ENCODE assay signal across 25 mouse cellular contexts in genomic region chr5:138260834-138261233, GRCm38 (mm10). TPM values are rescaled to one million over a fixed set of nuclear protein-coding genes. Genes with fewer than 3 reads are reported as not detected.
DNase-seq lines count a peak whose midpoint lies in the region; ATAC-seq and TF ChIP-seq lines count a peak whose summit lies in the region.
"Had no signal": no experiment of that assay in that cellular context is flagged by ENCODE, and none has a peak within 500 bp of the region (broad histone marks: within the 10 kb centered on the region; RNA-seq: fewer than 3 reads in every experiment).

No protein-coding gene starts in this region.

- ATAC-seq in erythroblast, adult 5-6 weeks (replicated peaks; ENCODE audit: low FRiP score, poor library complexity, severe bottlenecking) = no peak
- ATAC-seq in heart, embryonic 13.5 days (ENCODE audit: extremely low read depth, insufficient number of reproducible peaks, low FRiP score, low TSS enrichment) = no peak
- no peak for ATAC-seq in liver, postnatal 0 days
- ATAC-seq in lung, postnatal 0 days = no peak
- ATAC-seq: CD4-positive, CD25-positive, alpha-beta regulatory T cell, adult 4 months; forebrain, postnatal 0 days; inflammation-experienced regulatory T-cells, adult 6 months had no signal

- no peaks in the 10 kb centered on the region for H3K9me3 ChIP-seq in erythroblast, embryonic 14.5 days (ENCODE audit: control insufficient read depth, low read length)
- no peaks in the 10 kb centered on the region for H3K9me3 ChIP-seq in heart, embryonic 13.5 days
- no peaks in the 10 kb centered on the region for H3K9me3 ChIP-seq in liver, postnatal 0 days (ENCODE audit: low read length)
- no peaks in the 10 kb centered on the region for H3K9me3 ChIP-seq in lung, postnatal 0 days (ENCODE audit: low read length)
- H3K9me3 ChIP-seq: embryonic facial prominence, embryonic 10.5 days; heart, embryonic 15.5 days; hindbrain, embryonic 12.5 days; kidney, embryonic 15.5 days; limb, embryonic 13.5 days had no signal

- peaks cover 89% of the 10 kb centered on the region for H3K4me1 ChIP-seq in erythroblast, embryonic 14.5 days (ENCODE audit: control insufficient read depth)
- H3K4me1 ChIP-seq in heart, embryonic 13.5 days = peaks cover 71% of the 10 kb centered on the region
- H3K4me1 ChIP-seq in heart, adult 2 months (ENCODE audit: control insufficient read depth, insufficient read depth, low read length) = peaks cover 8% of the 10 kb centered on the region; the same call in 1 of the 2 replicates
- peaks cover 11% of the 10 kb centered on the region for H3K4me1 ChIP-seq in bone marrow, adult 2 months (ENCODE audit: control insufficient read depth, insufficient read depth, low read length)
- H3K4me1 ChIP-seq in liver, postnatal 0 days (ENCODE audit: insufficient read depth) = peaks cover 53% of the 10 kb centered on the region
- peaks cover 18% of the 10 kb centered on the region for H3K4me1 ChIP-seq in lung, postnatal 0 days (ENCODE audit: insufficient read depth, low read depth, low read length)

- DNase-seq in heart, adult 2 months = no peak
- no peak for DNase-seq in liver, postnatal 0 days
- DNase-seq in layer of hippocampus, adult 8-10 months (ENCODE audit: low spot score in 2 of 2) = no peak
- DNase-seq in lung, postnatal 0 days (ENCODE audit: low spot score) = no peak
- DNase-seq: adrenal gland, postnatal 36 days; cerebellum, adult 8-10 months; forebrain, postnatal 0 days; gastrocnemius, postnatal 36 days; midbrain, embryonic 14.5 days; thymus, postnatal 4 days had no signal

- TF ChIP-seq EP300 in heart, adult 2 months (IDR thresholded peaks at IDR 0.05; ENCODE audit: insufficient read depth, low read depth, low read length) = no peak
- TF ChIP-seq EP300 in liver, postnatal 0 days (IDR thresholded peaks at IDR 0.05; ENCODE audit: low read depth) = peak; percentile 81
- no peak for TF ChIP-seq EP300 in lung, postnatal 0 days (IDR thresholded peaks at IDR 0.05)

- intact Hi-C loops in heart, adult 2 months (cut with DNase I) = no loop called here

- H3K4me2 ChIP-seq in heart, embryonic 13.5 days = peak overlapping the region; percentile 12; the same call in 1 of the 2 replicates
- peak overlapping the region; percentile 94 for H3K4me2 ChIP-seq in liver, postnatal 0 days (ENCODE audit: low read depth, low read length)
- no peak overlapping the region for H3K4me2 ChIP-seq in lung, postnatal 0 days (replicated peaks; ENCODE audit: low read depth, low read length)
- H3K4me2 ChIP-seq: heart, embryonic 15.5 days; hindbrain, embryonic 12.5 days; kidney, embryonic 15.5 days; limb, embryonic 13.5 days had no signal

- H3K27ac ChIP-seq in heart, embryonic 13.5 days (replicated peaks) = peak overlapping the region; percentile 45; the same call in 1 of the 2 replicates
- H3K27ac ChIP-seq in heart, adult 2 months = no peak overlapping the region
- H3K27ac ChIP-seq in bone marrow, adult 2 months (ENCODE audit: control insufficient read depth, insufficient read depth, low read depth, low read length, poor library complexity) = peak overlapping the region; percentile 31; the same call in 1 of the 2 replicates
- H3K27ac ChIP-seq in liver, postnatal 0 days (ENCODE audit: low read depth) = peak overlapping the region; percentile 87; the same call in 1 of the 2 replicates
- no peak overlapping the region for H3K27ac ChIP-seq in lung, postnatal 0 days (ENCODE audit: low read length)
- H3K27ac ChIP-seq: embryonic facial prominence, embryonic 10.5 days; heart, embryonic 15.5 days; hindbrain, embryonic 12.5 days; kidney, embryonic 15.5 days; limb, embryonic 13.5 days had no signal

- TF ChIP-seq CTCF in heart, adult 2 months (IDR thresholded peaks at IDR 0.05) = no peak
- no peak for TF ChIP-seq CTCF in bone marrow, adult 2 months (IDR thresholded peaks at IDR 0.05; ENCODE audit: control insufficient read depth, insufficient read depth, low read length)
- TF ChIP-seq CTCF in liver, postnatal 0 days (IDR thresholded peaks at IDR 0.05; ENCODE audit: low read depth) = no peak
- no peak for TF ChIP-seq CTCF in lung, postnatal 0 days (IDR thresholded peaks at IDR 0.05)

- H3K27me3 ChIP-seq in erythroblast, embryonic 14.5 days (ENCODE audit: control insufficient read depth) = no peaks in the 10 kb centered on the region
- no peaks in the 10 kb centered on the region for H3K27me3 ChIP-seq in heart, embryonic 13.5 days (replicated peaks)
- no peaks in the 10 kb centered on the region for H3K27me3 ChIP-seq in heart, adult 2 months (ENCODE audit: control insufficient read depth, insufficient read depth, low read length)
- H3K27me3 ChIP-seq in liver, postnatal 0 days (ENCODE audit: insufficient read depth, low read length) = no peaks in the 10 kb centered on the region
- no peaks in the 10 kb centered on the region for H3K27me3 ChIP-seq in lung, postnatal 0 days (replicated peaks; ENCODE audit: insufficient read depth, low read length)
- H3K27me3 ChIP-seq: heart, embryonic 15.5 days; hindbrain, embryonic 12.5 days; kidney, embryonic 15.5 days; limb, embryonic 13.5 days had no signal

- H3K36me3 ChIP-seq in erythroblast, embryonic 14.5 days (ENCODE audit: control insufficient read depth) = peaks cover 54% of the 10 kb centered on the region
- peaks cover 48% of the 10 kb centered on the region for H3K36me3 ChIP-seq in heart, embryonic 13.5 days
- H3K36me3 ChIP-seq in heart, adult 2 months (ENCODE audit: control insufficient read depth, insufficient read depth, low read length) = no peaks in the 10 kb centered on the region
- H3K36me3 ChIP-seq in liver, postnatal 0 days (replicated peaks; ENCODE audit: insufficient read depth, low read length) = peaks cover 36% of the 10 kb centered on the region
- 0 out of 2 replicates have a peak, but pooled peaks cover 6% of the 10 kb centered on the region for H3K36me3 ChIP-seq in lung, postnatal 0 days (ENCODE audit: insufficient read depth, low read length)

- no peaks in the 10 kb centered on the region for H3K79me2 ChIP-seq in heart, adult 2 months (replicated peaks; ENCODE audit: control insufficient read depth, insufficient read depth, low read length)

- peak overlapping the region; percentile 28 for H3K4me3 ChIP-seq in erythroblast, embryonic 14.5 days (replicated peaks)
- no peak overlapping the region for H3K4me3 ChIP-seq in heart, embryonic 13.5 days
- no peak overlapping the region for H3K4me3 ChIP-seq in heart, adult 2 months
- peak overlapping the region; percentile 25 for H3K4me3 ChIP-seq in bone marrow, adult 2 months (replicated peaks; ENCODE audit: control insufficient read depth, low read depth, low read length)
- no peak overlapping the region for H3K4me3 ChIP-seq in liver, postnatal 0 days (ENCODE audit: low read depth, low read length)
- H3K4me3 ChIP-seq in lung, postnatal 0 days (ENCODE audit: low read depth, low read length) = no peak overlapping the region
- H3K4me3 ChIP-seq: heart, embryonic 15.5 days; hindbrain, embryonic 12.5 days; kidney, embryonic 15.5 days; limb, embryonic 13.5 days had no signal

- H3K9ac ChIP-seq in heart, embryonic 13.5 days = peak overlapping the region; percentile 64
- H3K9ac ChIP-seq in heart, adult 2 months (ENCODE audit: low read depth, low read length) = no peak overlapping the region
- no peak overlapping the region for H3K9ac ChIP-seq in liver, postnatal 0 days (replicated peaks)
- no peak overlapping the region for H3K9ac ChIP-seq in lung, postnatal 0 days (replicated peaks; ENCODE audit: low read depth)
- H3K9ac ChIP-seq: forebrain, postnatal 0 days; heart, embryonic 15.5 days; kidney, embryonic 15.5 days had no signal

- no peak for TF ChIP-seq POLR2A in heart, adult 2 months (IDR thresholded peaks at IDR 0.05; ENCODE audit: insufficient read depth, low read depth, low read length)
- no peak for TF ChIP-seq POLR2A in bone marrow, adult 2 months (IDR thresholded peaks at IDR 0.05; ENCODE audit: borderline replicate concordance, control insufficient read depth, low read depth, low read length)

- 51% methylated on average over 11 of the region's 11 CpGs for WGBS in heart, embryonic 13.5 days
- WGBS in heart, adult 2 months = 64% methylated on average over 11 of the region's 11 CpGs
- 49% methylated on average over 11 of the region's 11 CpGs for WGBS in bone marrow, adult 2 months
- 53% methylated on average over 11 of the region's 11 CpGs for WGBS in liver, postnatal 0 days (ENCODE audit: insufficient replicate concordance)
- 77% methylated on average over 11 of the region's 11 CpGs for WGBS in lung, postnatal 0 days

RNA-seq across cellular contexts. Expression of gene BC037034, which starts 3.0 kb away (rescaled TPM):
- polyA plus RNA-seq in erythroblast, embryonic 14.5 days (2012) = 2.4 and 2.9 TPM in 2 replicates
- total RNA-seq in erythroblast, adult 5-6 weeks (2015; ENCODE audit: low replicate concordance) = 9.0 and 16.9 TPM in 2 replicates
- total RNA-seq in erythroblast, adult 5-6 weeks (2017; ENCODE audit: low replicate concordance) = 10.5 and 20.8 TPM in 2 replicates
- polyA plus RNA-seq in heart, embryonic 13.5 days (2015; fragmentation: Nextera tagmentation; extraction: Ambion mirVana) = 2.9 and 3.0 TPM in 2 replicates
- 1 to 10 TPM; 3.7 to 4.0 TPM for total RNA-seq in heart, adult 2 months (2021)
- polyA plus RNA-seq in heart, adult 2 months (2012; rRNA removed) = 10.4 and 15.2 TPM in 2 replicates
- polyA plus RNA-seq in bone marrow, adult 2 months (2011; ENCODE audit: insufficient read depth, insufficient read length, low replicate concordance, missing spikeins) = 54.9 and 151 TPM in 2 replicates
- 2.3 and 2.4 TPM in 2 replicates for polyA plus RNA-seq in liver, postnatal 0 days (2015; fragmentation: Nextera tagmentation; extraction: Ambion mirVana)
- total RNA-seq in layer of hippocampus, adult 8-10 months (2022) = 10 to 100 TPM; 64.7 to 74.1 (median 70.8) TPM
- 2.9 and 3.2 TPM in 2 replicates for polyA plus RNA-seq in lung, postnatal 0 days (2015; fragmentation: Nextera tagmentation; extraction: Ambion mirVana)

RNA-seq across cellular contexts. Expression of gene Lamtor4, which starts 5.6 kb away (rescaled TPM):
- polyA plus RNA-seq in erythroblast, embryonic 14.5 days (2012) = 2.2 and 2.3 TPM in 2 replicates
- total RNA-seq in erythroblast, adult 5-6 weeks (2015; ENCODE audit: low replicate concordance) = 34.5 and 63.6 TPM in 2 replicates
- 11.3 and 13.1 TPM in 2 replicates for total RNA-seq in erythroblast, adult 5-6 weeks (2017; ENCODE audit: low replicate concordance)
- 77.9 and 86.8 TPM in 2 replicates for polyA plus RNA-seq in heart, embryonic 13.5 days (2015; fragmentation: Nextera tagmentation; extraction: Ambion mirVana)
- total RNA-seq in heart, adult 2 months (2021) = 10 to 100 TPM; 45.5 to 54.3 TPM
- 151 and 163 TPM in 2 replicates for polyA plus RNA-seq in heart, adult 2 months (2012; rRNA removed)
- polyA plus RNA-seq in bone marrow, adult 2 months (2011; ENCODE audit: insufficient read depth, insufficient read length, low replicate concordance, missing spikeins) = 69.8 and 167 TPM in 2 replicates
- polyA plus RNA-seq in liver, postnatal 0 days (2015; fragmentation: Nextera tagmentation; extraction: Ambion mirVana) = 47.5 and 47.8 TPM in 2 replicates
- total RNA-seq in layer of hippocampus, adult 8-10 months (2022) = 10 to 100 TPM; 51.6 to 61.3 (median 58.0) TPM
- 73.5 and 75.6 TPM in 2 replicates for polyA plus RNA-seq in lung, postnatal 0 days (2015; fragmentation: Nextera tagmentation; extraction: Ambion mirVana)

RNA-seq across cellular contexts. Expression of gene Gal3st4, which starts 11.8 kb away (rescaled TPM):
- not detected in 2 replicates for polyA plus RNA-seq in erythroblast, embryonic 14.5 days (2012)
- not detected in 2 replicates for total RNA-seq in erythroblast, adult 5-6 weeks (2015; ENCODE audit: low replicate concordance)
- not detected in 2 replicates for total RNA-seq in erythroblast, adult 5-6 weeks (2017; ENCODE audit: low replicate concordance)
- 0.64 and 1.0 TPM in 2 replicates for polyA plus RNA-seq in heart, embryonic 13.5 days (2015; fragmentation: Nextera tagmentation; extraction: Ambion mirVana)
- under 1 TPM; 0.23 to 0.30 TPM for total RNA-seq in heart, adult 2 months (2021)
- 0.29 and 0.70 TPM in 2 replicates for polyA plus RNA-seq in heart, adult 2 months (2012; rRNA removed)
- not detected in 2 replicates for polyA plus RNA-seq in bone marrow, adult 2 months (2011; ENCODE audit: insufficient read depth, insufficient read length, low replicate concordance, missing spikeins)
- 0.12 TPM in 1 of 2 replicates, not detected in the other for polyA plus RNA-seq in liver, postnatal 0 days (2015; fragmentation: Nextera tagmentation; extraction: Ambion mirVana)
- total RNA-seq in layer of hippocampus, adult 8-10 months (2022) = 1 to 10 TPM; 2.9 to 5.2 (median 4.0) TPM
- 0.84 and 1.2 TPM in 2 replicates for polyA plus RNA-seq in lung, postnatal 0 days (2015; fragmentation: Nextera tagmentation; extraction: Ambion mirVana)
- total RNA-seq: common myeloid progenitor, adult 5-6 weeks; megakaryocyte, adult 5-6 weeks had no signal

RNA-seq across cellular contexts. Expression of gene Gm43720, which starts 18.9 kb away (rescaled TPM):
- polyA plus RNA-seq in erythroblast, embryonic 14.5 days (2012) = not detected in 2 replicates
- 0.21 TPM in 1 of 2 replicates, not detected in the other for total RNA-seq in erythroblast, adult 5-6 weeks (2015; ENCODE audit: low replicate concordance)
- total RNA-seq in erythroblast, adult 5-6 weeks (2017; ENCODE audit: low replicate concordance) = not detected in 2 replicates
- 0.04 and 0.06 TPM in 2 replicates for polyA plus RNA-seq in heart, embryonic 13.5 days (2015; fragmentation: Nextera tagmentation; extraction: Ambion mirVana)
- not detected for total RNA-seq in heart, adult 2 months (2021)
- not detected in 2 replicates for polyA plus RNA-seq in heart, adult 2 months (2012; rRNA removed)
- 0.25 TPM in 1 of 2 replicates, not detected in the other for polyA plus RNA-seq in bone marrow, adult 2 months (2011; ENCODE audit: insufficient read depth, insufficient read length, low replicate concordance, missing spikeins)
- polyA plus RNA-seq in liver, postnatal 0 days (2015; fragmentation: Nextera tagmentation; extraction: Ambion mirVana) = not detected in 2 replicates
- not detected for total RNA-seq in layer of hippocampus, adult 8-10 months (2022)
- 0.02 and 0.11 TPM in 2 replicates for polyA plus RNA-seq in lung, postnatal 0 days (2015; fragmentation: Nextera tagmentation; extraction: Ambion mirVana)
- total RNA-seq: adrenal gland, postnatal 36 days; common myeloid progenitor, adult 5-6 weeks; ES-E14; gastrocnemius, postnatal 36 days; layer of hippocampus, postnatal 25 days; megakaryocyte, adult 5-6 weeks had no signal
- polyA plus RNA-seq: CD4-positive, CD25-positive, alpha-beta regulatory T cell, adult 4 months; midbrain, embryonic 14.5 days had no signal

RNA-seq across cellular contexts. Expression of gene Gpc2, which starts 19.0 kb away (rescaled TPM):
- polyA plus RNA-seq in erythroblast, embryonic 14.5 days (2012) = 0.06 and 0.07 TPM in 2 replicates
- 2.9 TPM in 1 of 2 replicates, not detected in the other for total RNA-seq in erythroblast, adult 5-6 weeks (2015; ENCODE audit: low replicate concordance)
- 1.7 TPM in 1 of 2 replicates, not detected in the other for total RNA-seq in erythroblast, adult 5-6 weeks (2017; ENCODE audit: low replicate concordance)
- polyA plus RNA-seq in heart, embryonic 13.5 days (2015; fragmentation: Nextera tagmentation; extraction: Ambion mirVana) = 9.3 and 9.7 TPM in 2 replicates
- under 1 TPM; 0.09 to 0.39 TPM for total RNA-seq in heart, adult 2 months (2021)
- 1.8 and 1.9 TPM in 2 replicates for polyA plus RNA-seq in heart, adult 2 months (2012; rRNA removed)
- 4.0 and 8.4 TPM in 2 replicates for polyA plus RNA-seq in bone marrow, adult 2 months (2011; ENCODE audit: insufficient read depth, insufficient read length, low replicate concordance, missing spikeins)
- 0.21 and 0.44 TPM in 2 replicates for polyA plus RNA-seq in liver, postnatal 0 days (2015; fragmentation: Nextera tagmentation; extraction: Ambion mirVana)
- 1 to 10 TPM; 1.5 to 2.2 (median 1.8) TPM for total RNA-seq in layer of hippocampus, adult 8-10 months (2022)
- polyA plus RNA-seq in lung, postnatal 0 days (2015; fragmentation: Nextera tagmentation; extraction: Ambion mirVana) = 2.0 and 2.7 TPM in 2 replicates
- total RNA-seq: gastrocnemius, postnatal 36 days had no signal

Comparison
In these comparisons a context has a peak if more than half of its experiments do, and no peak if none do; other contexts are left out.
1. H3K27ac ChIP-seq: peak in heart, embryonic 13.5 days (single experiment), bone marrow, adult 2 months (single experiment) and liver, postnatal 0 days (single experiment); none in heart, adult 2 months (single experiment) and lung, postnatal 0 days (single experiment).
2. H3K4me3 ChIP-seq: peak in erythroblast, embryonic 14.5 days (single experiment) and bone marrow, adult 2 months (single experiment); none in heart, embryonic 13.5 days (single experiment), heart, adult 2 months (single experiment), liver, postnatal 0 days (single experiment) and lung, postnatal 0 days (single experiment).
3. RNA of gene Lamtor4, which starts 5.6 kb away (polyA plus RNA-seq): 69.8 to 167 TPM in bone marrow, adult 2 months, 151 to 163 TPM in heart, adult 2 months, 77.9 to 86.8 TPM in heart, embryonic 13.5 days, 73.5 to 75.6 TPM in lung, postnatal 0 days and 47.5 to 47.8 TPM in liver, postnatal 0 days; 2.2 to 2.3 TPM in erythroblast, embryonic 14.5 days; every median in the first group is over 10 times any median in the second.